Mouse (Mus musculus): ENCODE measurements around the gene Ilvbl. TPM values are rescaled to one million over a fixed set of nuclear protein-coding genes. Genes with fewer than 3 reads are reported as not detected.
"Not testable (repeated sequence)": the region's sequence is repeated elsewhere in the genome, so short reads cannot be mapped to it uniquely, and the experiment has no call there.

The Ilvbl gene
- polyA plus RNA-seq, 1 experiment from 2014 or later, result 52.4 TPM

DNA sequence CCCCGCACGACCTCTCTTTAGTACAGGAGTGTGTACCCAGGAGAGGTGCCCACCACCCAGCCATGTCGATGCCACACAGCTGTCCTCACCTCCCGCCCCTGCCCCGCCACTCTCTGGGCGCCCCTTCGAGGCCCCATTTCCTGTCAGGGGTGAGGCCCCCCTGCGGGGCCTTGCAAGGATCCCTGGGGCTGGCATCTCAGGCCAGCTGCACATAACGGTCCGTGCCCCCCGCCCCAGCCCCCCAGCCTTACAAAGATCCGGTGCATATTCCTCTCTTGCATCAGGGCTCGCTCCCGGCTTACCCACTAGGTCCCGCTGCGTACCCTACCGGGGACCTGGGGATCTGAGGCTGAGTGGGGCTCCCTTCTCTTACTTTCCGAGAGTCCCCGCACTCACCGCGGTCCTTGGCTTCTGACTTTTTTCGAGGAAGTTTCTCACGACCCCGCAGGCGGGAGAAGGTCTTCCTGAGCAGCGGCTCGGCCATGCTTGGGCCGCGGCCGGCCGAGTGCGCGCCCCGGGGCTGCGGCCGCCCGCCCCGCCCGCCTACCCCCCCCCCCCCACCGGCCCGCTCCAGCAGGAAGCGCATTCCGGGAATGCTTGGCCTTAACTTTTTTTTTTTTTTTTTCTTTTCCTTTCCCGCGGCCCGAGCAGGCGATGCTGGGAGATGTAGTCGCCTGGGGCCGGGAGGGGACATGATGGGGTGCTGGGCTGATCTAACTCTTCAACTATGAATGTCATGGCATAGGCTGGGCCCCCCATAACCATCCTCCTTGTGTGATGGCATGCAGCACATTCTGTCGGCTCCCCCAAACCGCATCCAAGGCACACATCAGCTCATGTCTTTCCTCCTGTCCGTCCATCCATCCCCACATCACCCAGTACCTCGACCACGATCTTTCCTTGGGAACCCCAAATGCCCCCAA is 17.5 kb downstream of the Ilvbl start, which contains the start of gene Syde1:
TSS of gene Syde1 (minus strand) at position 559 of the 923 bp plus-strand sequence.
- WGBS, result 4% methylated on average over 48 of the region's 54 CpGs
- Histone ChIP-seq H3K36me3 (peaks cover 33% of the 10 kb centered on the region), H3K9me3 (no peaks in the 10 kb centered on the region), H3K4me3 (peak within 1 kb of the TSS; percentile 89), H3K4me2 (peak within 1 kb of the TSS; percentile 86), H3K9ac (peak within 1 kb of the TSS; percentile 94), H3K4me1 (peaks cover 15% of the 10 kb centered on the region), H3K27ac (replicated peaks) (peak within 1 kb of the TSS; percentile 95), H3K27me3 (replicated peaks) (no peaks in the 10 kb centered on the region)
- peak; percentile 48; the same call in 1 of the 2 replicates for ATAC-seq (ENCODE audit: extremely low read depth, insufficient number of reproducible peaks, low FRiP score, low TSS enrichment)

GRCm38 (mm10) chr10:78592856-78593379 is 18.8 kb downstream of the Ilvbl start:
- no peak for ATAC-seq (ENCODE audit: extremely low read depth, insufficient number of reproducible peaks, low FRiP score, low TSS enrichment)
- Histone ChIP-seq H3K4me2 (no peak overlapping the region), H3K4me3 (no peak overlapping the region), H3K36me3 (peaks cover 20% of the 10 kb centered on the region), H3K9ac (no peak overlapping the region), H3K27ac (replicated peaks) (no peak overlapping the region), H3K4me1 (peaks cover 15% of the 10 kb centered on the region), H3K9me3 (no peaks in the 10 kb centered on the region), H3K27me3 (replicated peaks) (no peaks in the 10 kb centered on the region)
- WGBS, result 65% methylated on average over 4 of the region's 4 CpGs

GRCm38 (mm10) chr10:78593736-78594135 is 19.6 kb downstream of the Ilvbl start:
- Histone ChIP-seq H3K4me3 (no peak overlapping the region), H3K4me2 (no peak overlapping the region), H3K4me1 (peaks cover 15% of the 10 kb centered on the region), H3K9me3 (no peaks in the 10 kb centered on the region), H3K36me3 (peaks cover 14% of the 10 kb centered on the region), H3K27ac (replicated peaks) (no peak overlapping the region), H3K9ac (no peak overlapping the region), H3K27me3 (replicated peaks) (no peaks in the 10 kb centered on the region)
- WGBS, result 85% methylated on average over 5 of the region's 5 CpGs
- no peak for ATAC-seq (ENCODE audit: extremely low read depth, insufficient number of reproducible peaks, low FRiP score, low TSS enrichment)

GRCm38 (mm10) chr10:78594157-78594556 is 20.0 kb downstream of the Ilvbl start:
- Histone ChIP-seq H3K4me3 (no peak overlapping the region), H3K9me3 (no peaks in the 10 kb centered on the region), H3K4me2 (no peak overlapping the region), H3K9ac (no peak overlapping the region), H3K4me1 (peaks cover 15% of the 10 kb centered on the region), H3K27me3 (replicated peaks) (no peaks in the 10 kb centered on the region), H3K27ac (replicated peaks) (no peak overlapping the region), H3K36me3 (peaks cover 9% of the 10 kb centered on the region)
- ATAC-seq (ENCODE audit: extremely low read depth, insufficient number of reproducible peaks, low FRiP score, low TSS enrichment), result no peak
- 59% methylated on average over 6 of the region's 6 CpGs for WGBS

GRCm38 (mm10) chr10:78594566-78594965 is 20.4 kb downstream of the Ilvbl start:
- no peak overlapping the region for H3K4me3 ChIP-seq

GRCm38 (mm10) chr10:78599865-78600264 is 25.7 kb downstream of the Ilvbl start:
- H3K4me2 ChIP-seq, result no peak overlapping the region
- H3K9me3 ChIP-seq, result no peaks in the 10 kb centered on the region
- H3K4me3 ChIP-seq, result no peak overlapping the region
- H3K27me3 ChIP-seq (replicated peaks), result 0 out of 2 replicates have a peak, but pooled peaks cover 2% of the 10 kb centered on the region
- no peak overlapping the region for H3K9ac ChIP-seq
- H3K27ac ChIP-seq (replicated peaks), result no peak overlapping the region
- 78% methylated on average over 5 of the region's 5 CpGs for WGBS
- no peak for ATAC-seq (ENCODE audit: extremely low read depth, insufficient number of reproducible peaks, low FRiP score, low TSS enrichment)
- no peaks in the 10 kb centered on the region for H3K36me3 ChIP-seq
- H3K4me1 ChIP-seq, result no peaks in the 10 kb centered on the region

More at GRCm38 (mm10) chr10:78594566-78594965, 20.4 kb downstream of the Ilvbl start:
- H3K9ac ChIP-seq, result no peak overlapping the region
- H3K9me3 ChIP-seq, result no peaks in the 10 kb centered on the region
- H3K27me3 ChIP-seq (replicated peaks), result no peaks in the 10 kb centered on the region
- no peak for ATAC-seq (ENCODE audit: extremely low read depth, insufficient number of reproducible peaks, low FRiP score, low TSS enrichment)
- H3K27ac ChIP-seq (replicated peaks), result no peak overlapping the region
- H3K36me3 ChIP-seq, result peaks cover 5% of the 10 kb centered on the region
- H3K4me1 ChIP-seq, result peaks cover 13% of the 10 kb centered on the region
- no peak overlapping the region for H3K4me2 ChIP-seq

DNA sequence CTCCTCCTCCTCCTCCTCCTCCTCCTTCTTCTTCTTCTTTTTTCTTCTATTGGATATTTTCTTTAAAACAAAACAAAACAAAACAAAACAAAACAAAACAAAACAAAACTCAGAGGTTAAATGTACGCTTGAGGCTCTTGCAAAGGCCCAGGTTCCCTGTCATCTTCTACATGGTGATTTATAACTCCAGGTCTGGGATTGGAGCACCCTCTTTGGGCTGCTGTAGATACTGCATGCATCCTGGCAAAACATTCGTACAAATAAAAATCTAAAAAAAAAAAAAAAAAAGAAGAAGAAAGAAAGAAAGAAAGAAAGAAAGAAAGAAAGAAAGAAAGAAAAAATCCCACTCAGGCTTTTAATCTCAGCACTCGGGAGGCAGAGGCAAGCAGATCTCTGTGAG is 30.9 kb downstream of the Ilvbl start:
- ATAC-seq (ENCODE audit: extremely low read depth, insufficient number of reproducible peaks, low FRiP score, low TSS enrichment), result no peak
- H3K36me3 ChIP-seq, result no peaks in the 10 kb centered on the region
- no peak overlapping the region for H3K9ac ChIP-seq
- peaks cover 6% of the 10 kb centered on the region; the same call in 1 of the 2 replicates for H3K27me3 ChIP-seq (replicated peaks)
- 23% methylated on average over 3 of the region's 3 CpGs for WGBS
- no peak overlapping the region for H3K4me2 ChIP-seq
- no peak overlapping the region for H3K27ac ChIP-seq (replicated peaks)
- no peaks in the 10 kb centered on the region for H3K9me3 ChIP-seq
- H3K4me1 ChIP-seq, result no peaks in the 10 kb centered on the region
- no peak overlapping the region for H3K4me3 ChIP-seq

DNA sequence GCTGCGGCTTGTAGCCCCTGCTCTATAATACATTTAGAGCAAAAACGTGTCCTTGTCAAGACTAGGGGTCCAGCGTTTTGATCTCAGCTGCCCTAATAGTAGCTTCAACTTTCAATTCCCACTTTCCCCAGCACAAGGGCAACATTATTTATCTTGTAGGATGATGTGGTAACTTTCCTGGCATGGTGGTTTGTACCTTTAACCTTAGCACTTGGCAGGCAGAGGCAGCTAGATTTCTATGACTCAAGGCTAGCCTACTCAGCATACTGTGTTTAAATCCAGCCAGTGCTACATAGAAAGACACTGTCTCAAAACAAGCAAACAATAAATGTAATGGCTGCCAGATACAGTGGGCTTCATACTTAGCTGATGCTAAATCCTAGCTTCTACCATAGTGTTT is 33.5 kb downstream of the Ilvbl start:
- no peaks in the 10 kb centered on the region for H3K4me1 ChIP-seq
- H3K4me3 ChIP-seq, result no peak overlapping the region
- WGBS, result 57% methylated on average over 3 of the region's 3 CpGs
- no peaks in the 10 kb centered on the region for H3K36me3 ChIP-seq
- no peaks in the 10 kb centered on the region for H3K9me3 ChIP-seq
- no peak overlapping the region for H3K9ac ChIP-seq
- peaks cover 6% of the 10 kb centered on the region; the same call in 1 of the 2 replicates for H3K27me3 ChIP-seq (replicated peaks)
- ATAC-seq (ENCODE audit: extremely low read depth, insufficient number of reproducible peaks, low FRiP score, low TSS enrichment), result no peak
- H3K4me2 ChIP-seq, result no peak overlapping the region
- no peak overlapping the region for H3K27ac ChIP-seq (replicated peaks)

DNA sequence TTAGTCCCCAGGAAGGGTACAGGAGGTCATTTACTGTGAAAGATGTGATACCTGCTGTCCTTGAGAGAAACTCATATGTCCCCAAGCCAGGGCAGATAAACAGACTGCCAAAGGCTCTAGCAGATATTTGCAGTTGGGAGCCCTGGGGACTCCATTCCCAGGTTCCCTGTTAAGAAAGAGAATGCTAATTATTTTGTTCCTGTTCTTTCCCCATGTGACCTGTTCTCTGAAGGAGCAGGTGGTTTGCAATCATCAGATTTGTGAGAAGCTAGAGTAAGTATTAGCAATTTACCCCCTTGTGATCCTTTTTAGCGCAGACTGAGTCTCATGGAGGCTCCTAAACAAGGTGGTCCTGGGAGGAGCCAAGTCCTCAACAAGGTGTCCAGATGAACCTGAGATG is 43.8 kb downstream of the Ilvbl start, which contains the start of gene Olfr1357:
TSS of gene Olfr1357 (minus strand) at position 101 of the 400 bp plus-strand sequence.
- WGBS, result 86% methylated on average over 1 of the region's 1 CpGs
- no peak within 1 kb of the TSS for H3K4me2 ChIP-seq
- no peak for ATAC-seq (ENCODE audit: extremely low read depth, insufficient number of reproducible peaks, low FRiP score, low TSS enrichment)

DNA sequence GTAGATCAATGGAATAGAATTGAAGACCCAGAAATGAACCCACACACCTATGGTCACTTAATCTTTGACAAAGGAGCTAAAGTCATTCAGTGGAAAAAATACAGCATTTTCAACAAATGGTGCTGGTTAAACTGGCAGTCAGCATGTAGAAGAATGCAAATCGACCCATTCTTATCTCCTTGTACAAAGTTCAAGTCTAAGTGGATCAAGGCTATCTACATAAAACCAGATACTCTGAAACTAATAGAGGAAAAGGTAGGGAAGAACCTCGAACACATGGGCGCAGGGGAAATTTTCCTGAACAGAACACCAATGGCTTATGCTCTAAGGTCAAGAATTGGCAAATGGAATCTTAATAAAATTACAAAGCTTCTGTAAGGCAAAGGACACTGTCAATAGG is 49.0 kb downstream of the Ilvbl start:
- H3K27me3 ChIP-seq (replicated peaks); H3K9ac ChIP-seq; H3K9me3 ChIP-seq; H3K27ac ChIP-seq (replicated peaks); H3K4me1 ChIP-seq; ATAC-seq (ENCODE audit: extremely low read depth, insufficient number of reproducible peaks, low FRiP score, low TSS enrichment); H3K4me3 ChIP-seq; H3K4me2 ChIP-seq; H3K36me3 ChIP-seq: not testable (repeated sequence)
- WGBS, result 71% methylated on average over 3 of the region's 3 CpGs

More for the DNA sequence above, 43.8 kb downstream of the Ilvbl start, which contains the start of gene Olfr1357:
- H3K27ac ChIP-seq (replicated peaks), result no peak within 1 kb of the TSS
- H3K9me3 ChIP-seq, result no peaks in the 10 kb centered on the region; the same call in 1 of the 2 replicates
- H3K4me1 ChIP-seq, result no peaks in the 10 kb centered on the region
- H3K4me3 ChIP-seq, result no peak within 1 kb of the TSS
- H3K9ac ChIP-seq, result no peak within 1 kb of the TSS
- H3K27me3 ChIP-seq (replicated peaks), result no peaks in the 10 kb centered on the region
- H3K36me3 ChIP-seq, result no peaks in the 10 kb centered on the region

DNA sequence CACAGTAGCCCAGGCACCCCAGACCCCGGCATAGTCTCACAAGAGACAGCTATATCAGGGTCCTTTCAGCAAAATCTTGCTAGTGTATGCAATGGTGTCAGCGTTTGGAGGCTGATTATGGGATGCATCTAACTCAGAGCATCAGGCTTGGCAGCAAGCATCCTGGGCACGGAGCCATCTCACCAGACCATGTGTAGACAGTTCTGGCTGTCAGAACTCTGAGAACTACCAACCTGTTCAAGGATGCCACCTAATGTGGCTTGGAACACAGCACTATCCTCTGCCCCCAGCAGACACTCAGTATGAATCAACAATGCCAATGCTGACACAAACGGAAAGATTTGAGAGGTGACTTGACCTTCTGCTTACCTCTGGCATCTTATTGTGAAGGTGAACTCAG is 56.0 kb downstream of the Ilvbl start:
- Histone ChIP-seq H3K9me3 (no peaks in the 10 kb centered on the region), H3K9ac (no peak overlapping the region), H3K4me2 (no peak overlapping the region), H3K36me3 (no peaks in the 10 kb centered on the region), H3K27ac (replicated peaks) (no peak overlapping the region), H3K4me3 (no peak overlapping the region), H3K27me3 (replicated peaks) (no peaks in the 10 kb centered on the region), H3K4me1 (no peaks in the 10 kb centered on the region)
- no peak for ATAC-seq (ENCODE audit: extremely low read depth, insufficient number of reproducible peaks, low FRiP score, low TSS enrichment)
- 81% methylated on average over 4 of the region's 4 CpGs for WGBS
